Mouse (Mus musculus) right cerebral cortex, postnatal 14 days (tissue): ENCODE results near the gene Kcnk1.

Experiments
- DNase-seq: peaks from one replicate; pipeline ENCODE4 v3.0.0; 2022

Kcnk1 gene

GRCm38 (mm10) chr8:125995101-125995986 lies at the start of gene Kcnk1:
Kcnk1 (plus strand) TSS chr8:125995170.
- DNase-seq = peak; percentile 72

- DNase-seq = no peak
Measured at GRCm38 (mm10) chr8:125948696-125949308, 46.2 kb upstream of the Kcnk1 start.

GRCm38 (mm10) chr8:125950007-125950940 lies 44.7 kb upstream of the Kcnk1 start:
- peak; percentile 88 for DNase-seq

DNA sequence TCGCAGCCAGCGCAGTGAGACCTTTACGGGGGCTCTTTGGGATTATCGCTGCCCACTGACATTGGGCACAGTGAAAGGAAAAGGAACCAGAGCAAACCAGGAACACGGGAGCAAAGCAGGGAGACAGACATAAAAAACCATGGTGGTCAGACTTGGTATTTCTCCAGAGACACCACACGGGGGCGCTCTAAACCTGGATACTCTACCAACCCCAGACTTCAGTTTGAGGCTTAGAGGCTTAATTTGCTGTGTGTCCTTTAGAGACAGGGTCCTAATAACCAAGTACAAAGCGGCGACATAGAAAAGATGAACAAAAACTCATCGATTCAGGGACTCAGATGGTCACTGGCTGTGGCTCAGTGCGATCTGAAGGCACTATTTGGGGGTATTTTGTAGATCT lies 39.3 kb upstream of the Kcnk1 start:
- DNase-seq = peak; percentile 74

GRCm38 (mm10) chr8:125956796-125957195 lies 38.2 kb upstream of the Kcnk1 start:
- no peak for DNase-seq

GRCm38 (mm10) chr8:125957226-125957993 lies 37.6 kb upstream of the Kcnk1 start:
- no peak for DNase-seq

DNA sequence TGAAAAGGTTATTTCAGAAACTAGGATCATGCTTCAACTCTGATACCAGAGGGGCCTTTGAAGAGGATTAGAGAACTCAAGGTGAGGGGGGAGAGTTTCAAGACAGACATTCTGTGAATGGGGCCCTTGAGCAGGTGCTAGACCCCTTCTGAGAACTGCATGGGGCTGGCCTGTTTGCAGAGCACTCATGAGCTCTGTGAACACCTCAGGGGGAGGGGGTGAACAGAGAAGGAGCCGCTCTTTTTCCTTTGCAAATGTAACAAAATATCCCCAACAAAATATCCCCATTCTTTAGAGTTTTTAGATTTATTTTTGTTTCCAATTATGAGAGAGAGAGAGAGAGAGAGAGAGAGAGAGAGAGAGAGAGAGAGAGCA lies 37.0 kb upstream of the Kcnk1 start:
- DNase-seq = no peak

DNA sequence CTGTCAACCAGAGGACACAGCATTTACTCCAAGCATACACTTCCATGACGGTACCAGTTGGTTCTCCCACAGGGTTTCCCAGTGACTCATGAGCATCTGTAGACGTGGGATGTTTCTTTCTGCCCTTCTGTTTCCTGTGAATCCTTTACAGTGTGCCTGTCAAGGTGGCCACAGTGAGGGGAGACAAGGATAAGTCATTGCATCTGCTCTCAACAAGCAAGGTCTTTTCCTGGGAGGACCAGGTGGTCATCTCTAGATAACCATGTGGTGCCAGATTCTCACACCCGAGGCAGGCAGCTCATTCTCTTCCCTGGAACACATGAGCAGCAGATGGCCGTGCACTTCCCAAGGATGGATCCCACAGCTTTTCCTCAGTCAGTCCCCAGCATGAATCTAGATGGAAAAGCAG lies 35.6 kb upstream of the Kcnk1 start:
- peak; percentile 32 for DNase-seq

- no peak for DNase-seq
Measured at GRCm38 (mm10) chr8:125960037-125960436, 34.9 kb upstream of the Kcnk1 start.

DNA sequence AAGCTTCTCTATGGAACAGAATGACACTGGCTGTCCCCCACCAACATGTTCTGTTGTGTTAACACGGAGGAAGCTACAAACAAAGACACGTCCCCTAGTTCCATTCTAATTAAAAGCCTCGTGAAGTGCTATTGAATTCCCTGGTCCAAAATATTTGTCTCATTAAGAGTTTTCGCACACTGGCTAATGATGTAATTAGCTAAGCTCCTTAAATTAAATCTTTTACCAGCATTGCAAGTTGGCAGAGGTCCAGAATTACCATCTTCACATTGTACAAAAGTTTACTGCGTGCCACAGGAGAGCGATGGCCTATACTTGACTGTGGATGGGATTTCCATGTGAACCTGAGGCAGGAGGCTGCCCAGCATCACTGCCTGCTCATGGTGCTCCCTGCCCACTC lies 33.2 kb upstream of the Kcnk1 start:
- DNase-seq = no peak

- DNase-seq = no peak
Measured at GRCm38 (mm10) chr8:125963807-125964211, 31.2 kb upstream of the Kcnk1 start.

GRCm38 (mm10) chr8:125971336-125971735 lies 23.6 kb upstream of the Kcnk1 start:
- DNase-seq = no peak

DNA sequence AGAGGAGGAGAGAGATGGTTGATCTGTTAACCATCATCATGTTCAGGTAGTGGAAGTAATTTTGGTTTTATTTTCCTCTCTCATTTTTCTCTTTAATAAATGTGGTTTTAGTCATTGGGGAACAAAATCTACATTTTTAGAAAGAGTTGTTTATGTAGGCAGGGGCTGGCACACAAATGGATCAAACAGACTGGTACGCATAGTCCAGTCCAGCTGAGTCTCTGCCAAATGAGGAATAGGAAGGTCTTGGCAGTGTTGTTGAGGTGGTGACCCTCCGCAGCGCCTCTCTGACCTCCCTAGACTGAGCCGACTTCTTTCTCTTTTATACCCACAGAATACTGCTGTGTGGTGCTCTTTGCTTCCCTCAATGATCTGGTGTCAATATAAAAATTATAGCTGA lies 19.0 kb upstream of the Kcnk1 start:
- no peak for DNase-seq

DNA sequence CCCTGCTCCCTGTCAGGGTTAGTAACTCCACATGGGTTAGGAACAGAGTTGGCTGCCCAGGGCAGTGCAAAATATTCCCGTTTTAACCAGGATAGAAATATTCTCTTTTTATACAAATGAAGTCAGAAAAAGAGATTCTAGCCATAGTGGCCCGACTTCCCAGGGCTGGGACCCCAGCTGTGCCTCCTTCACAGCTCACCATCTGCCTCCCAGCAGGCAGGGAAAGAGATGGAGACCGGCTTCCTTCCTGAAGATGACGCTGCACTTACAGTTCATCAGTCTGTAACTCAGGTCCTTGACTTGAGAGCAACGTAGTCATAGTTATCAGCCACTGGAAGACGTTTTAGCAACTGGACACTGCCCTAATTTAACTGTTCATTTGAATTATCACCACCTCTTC lies 14.1 kb upstream of the Kcnk1 start:
- DNase-seq = no peak

DNA sequence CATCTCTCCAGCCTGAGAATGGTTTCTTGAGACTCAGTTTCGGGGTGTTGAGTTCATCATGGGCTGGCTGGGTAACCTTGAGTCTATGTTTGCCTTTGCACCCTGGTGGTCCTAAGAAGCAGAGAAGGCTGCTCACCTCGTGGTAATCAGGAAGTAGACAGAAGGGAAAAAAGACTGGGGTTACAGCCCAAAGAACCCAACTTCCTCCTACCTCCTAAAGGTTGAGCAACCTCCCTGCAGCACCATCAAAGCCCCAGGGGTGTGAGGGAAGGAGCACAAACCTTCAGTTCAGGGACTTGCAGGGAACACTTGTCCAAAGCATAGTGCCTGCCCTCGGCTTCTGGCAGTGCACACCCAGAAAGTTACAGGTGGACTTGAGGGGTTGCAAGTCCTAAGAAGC lies 11.5 kb upstream of the Kcnk1 start:
- DNase-seq = no peak

DNA sequence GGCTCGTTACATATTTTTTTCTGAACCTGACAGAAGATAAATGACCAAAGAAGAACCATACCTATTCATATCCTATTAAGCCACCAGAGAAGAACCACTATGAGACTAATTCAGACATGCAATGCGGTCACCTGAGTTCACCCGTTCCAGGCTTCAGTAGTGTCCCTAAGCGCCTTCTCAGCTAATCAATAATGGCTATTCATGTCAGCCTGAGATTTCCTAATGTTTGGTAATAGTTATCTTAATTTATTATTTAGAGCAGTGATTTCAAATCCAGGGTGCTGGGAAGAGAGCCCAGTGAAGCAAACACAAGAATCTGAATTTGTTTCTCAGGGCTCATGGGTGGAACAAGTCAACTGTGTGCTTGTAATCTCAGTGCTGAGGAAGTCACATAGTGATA lies 10.8 kb upstream of the Kcnk1 start:
- DNase-seq = no peak

DNA sequence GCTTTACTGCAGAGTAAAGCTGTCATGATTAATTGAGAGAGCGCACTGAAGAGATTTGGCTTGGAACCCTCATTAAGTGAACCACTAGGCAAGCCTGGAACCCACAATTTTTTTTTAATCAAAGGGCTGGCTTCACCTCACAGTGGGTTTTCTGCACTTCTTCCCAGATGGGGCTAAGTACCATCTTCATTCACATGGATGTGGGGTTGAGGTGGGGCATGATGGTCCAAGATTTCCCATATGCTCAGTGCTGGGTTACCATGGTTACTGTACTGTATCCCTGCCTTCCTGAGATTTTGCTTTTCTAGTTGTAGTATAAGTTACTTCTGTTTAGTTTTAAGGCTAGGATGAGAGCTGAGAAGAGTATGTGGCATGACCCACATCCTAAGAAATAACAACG lies 9.6 kb upstream of the Kcnk1 start:
- no peak for DNase-seq

DNA sequence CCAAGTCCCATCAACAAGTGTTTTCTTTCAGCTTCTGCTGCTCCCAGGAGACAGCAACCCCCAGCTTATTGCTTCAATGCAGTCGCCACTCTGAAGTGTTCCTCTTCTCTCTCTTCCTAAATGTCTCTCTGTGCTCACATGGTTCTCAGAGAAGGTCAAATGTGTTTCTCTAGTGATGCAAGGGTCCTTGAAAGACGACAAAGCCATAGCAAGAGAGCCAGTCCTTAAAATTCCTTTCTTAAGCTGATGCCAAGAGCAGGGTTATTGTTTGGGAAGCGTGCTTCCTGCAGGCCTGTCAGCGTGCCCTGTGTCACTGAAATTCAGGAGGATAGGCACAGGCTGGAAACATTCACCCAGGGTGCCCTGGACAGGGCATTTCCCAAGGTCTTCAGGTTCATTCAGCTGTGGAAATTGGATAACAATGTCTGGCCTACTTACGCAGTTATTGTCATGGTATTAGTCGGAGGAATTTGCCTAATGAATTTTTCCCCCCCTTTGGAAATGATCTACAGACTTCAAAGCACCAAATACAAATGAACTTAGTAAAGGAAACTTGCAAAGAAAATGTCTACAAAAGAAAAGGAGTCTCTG lies 7.9 kb upstream of the Kcnk1 start:
- DNase-seq = no peak

DNA sequence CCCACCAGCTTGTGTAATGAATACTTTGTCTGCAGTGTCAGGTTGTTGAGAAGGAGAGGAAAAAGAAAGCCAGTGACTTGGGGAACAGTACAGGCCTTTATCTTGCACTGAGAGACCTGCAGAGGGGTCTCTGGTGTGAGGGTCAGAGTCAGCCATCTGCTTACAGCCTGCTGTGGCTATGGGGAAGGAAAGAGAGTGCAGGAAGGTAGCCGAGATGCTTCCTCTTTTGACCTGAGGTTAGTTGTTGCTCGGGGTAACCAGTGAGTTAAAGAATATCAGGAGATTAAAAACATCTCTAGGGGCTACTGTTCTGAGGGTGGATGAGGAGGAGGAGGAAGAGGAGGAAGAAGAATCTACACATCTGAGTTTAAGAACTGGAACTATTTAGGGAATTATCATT lies 7.0 kb upstream of the Kcnk1 start:
- no peak for DNase-seq

DNA sequence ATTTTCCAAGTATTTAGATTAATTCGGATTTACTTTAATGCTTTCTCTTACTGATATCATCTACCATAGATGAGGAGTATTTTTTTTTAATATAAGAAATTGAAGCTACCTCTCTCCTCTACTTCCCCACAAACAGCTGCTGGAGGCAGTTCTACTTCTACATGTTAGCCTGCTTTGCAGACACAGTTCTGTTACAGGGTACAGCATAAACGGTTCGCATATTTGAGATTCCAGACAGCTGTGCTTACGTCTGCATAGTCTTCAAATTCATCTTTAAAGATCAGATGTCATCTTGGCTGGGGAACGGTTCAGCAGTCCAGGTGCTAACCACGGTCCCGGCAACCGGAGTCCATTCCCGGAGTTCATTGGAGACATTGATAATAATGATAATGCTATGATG lies 1.3 kb upstream of the Kcnk1 start:
- DNase-seq = no peak

- no peak for DNase-seq
Measured at GRCm38 (mm10) chr8:125996031-125996839, 1.3 kb downstream of the Kcnk1 start.
